ENCODE assay signal across 8 mouse cellular contexts in the genomic region with DNA sequence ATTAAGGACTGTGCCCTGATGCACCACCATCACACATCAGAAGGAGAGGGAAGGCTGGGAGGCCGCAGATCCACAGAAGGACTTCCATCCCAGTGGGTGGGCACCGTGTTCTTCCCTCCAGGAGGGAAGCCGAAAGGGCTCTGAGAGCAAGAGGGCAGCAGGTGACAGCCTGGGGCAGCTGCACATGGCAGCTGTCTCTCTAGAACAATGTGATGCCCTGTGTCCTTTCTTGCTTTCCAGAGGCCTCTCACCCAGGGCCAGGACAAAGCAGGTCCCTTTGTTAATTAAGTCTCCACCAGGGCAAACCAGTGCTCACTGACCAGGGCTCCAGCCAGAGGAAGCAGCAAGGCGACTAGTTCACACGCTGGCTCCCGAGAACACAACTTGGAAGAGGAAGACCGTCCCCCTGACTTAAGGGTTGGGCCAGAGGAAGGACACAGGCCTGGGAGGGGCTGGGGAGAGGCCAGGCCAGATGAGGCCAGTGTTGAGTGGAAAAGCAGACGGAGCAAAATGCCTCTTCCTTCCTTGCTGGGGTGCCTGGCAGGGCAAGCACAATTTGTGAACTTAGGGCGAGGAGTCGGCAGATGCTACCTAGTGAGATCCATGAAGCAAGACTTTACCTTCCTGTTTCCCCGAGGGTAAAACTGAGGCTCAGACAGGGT. TPM values are rescaled to one million over a fixed set of nuclear protein-coding genes. Genes with fewer than 3 reads are reported as not detected.
A peak's percentile ranks its signal among the peaks of the same experiment; 100 is the strongest.
DNase-seq lines count a peak whose midpoint lies in the region; ATAC-seq and TF ChIP-seq lines count a peak whose summit lies in the region.

No protein-coding gene starts in this region.

- WGBS in liver, adult 2 months, result 71% methylated on average over 11 of the region's 11 CpGs
- 59% methylated on average over 11 of the region's 11 CpGs for WGBS in liver, postnatal 0 days (ENCODE audit: insufficient replicate concordance)
- WGBS in kidney, embryonic 14.5 days, result 51% methylated on average over 11 of the region's 11 CpGs

- H3K9ac ChIP-seq in liver, adult 2 months (ENCODE audit: low read depth, low read length), result no peak overlapping the region
- H3K9ac ChIP-seq in liver, postnatal 0 days (replicated peaks), result no peak overlapping the region
- no peak overlapping the region for H3K9ac ChIP-seq in kidney, embryonic 14.5 days (ENCODE audit: low read depth, low read length)

- no peak for DNase-seq in liver, adult 2 months (ENCODE audit: extremely low read depth, low read depth, low spot score)
- DNase-seq in liver, postnatal 0 days, result no peak
- DNase-seq in heart, adult 18-20 months, result peak; percentile 69 to 89
- peak; percentile 48 for DNase-seq in neural tube, embryonic 10.5 days (ENCODE audit: extremely low spot score, low spot score)
- DNase-seq in frontal cortex, postnatal 36 days (ENCODE audit: low spot score in 2 of 2), result no peak
- no peak for DNase-seq in layer of hippocampus, postnatal 36 days
- DNase-seq in yolk sac, embryonic 10.5 days (ENCODE audit: low spot score), result no peak

- no peak overlapping the region for H3K4me2 ChIP-seq in liver, postnatal 0 days (ENCODE audit: low read depth, low read length)
- no peak overlapping the region for H3K4me2 ChIP-seq in kidney, embryonic 14.5 days (replicated peaks; ENCODE audit: low read depth, low read length)

- no peak for TF ChIP-seq EP300 in liver, postnatal 0 days (IDR thresholded peaks at IDR 0.05; ENCODE audit: low read depth)

- peak overlapping the region; percentile 26 for H3K27ac ChIP-seq in liver, adult 2 months (replicated peaks; ENCODE audit: insufficient read depth, low read depth, low read length)
- H3K27ac ChIP-seq in liver, postnatal 0 days (ENCODE audit: low read depth), result no peak overlapping the region
- H3K27ac ChIP-seq in kidney, embryonic 14.5 days (ENCODE audit: low read depth, low read length), result no peak overlapping the region

- ATAC-seq in liver, postnatal 0 days, result no peak
- peak; percentile 12; the same call in 1 of the 2 replicates for ATAC-seq in kidney, embryonic 14.5 days (ENCODE audit: low FRiP score, low TSS enrichment)

- no peaks in the 10 kb centered on the region for H3K9me3 ChIP-seq in liver, postnatal 0 days (ENCODE audit: low read length)
- no peaks in the 10 kb centered on the region for H3K9me3 ChIP-seq in kidney, embryonic 14.5 days (ENCODE audit: control insufficient read depth, low read length)

- peaks cover 5% of the 10 kb centered on the region; the same call in 1 of the 2 replicates for H3K4me1 ChIP-seq in liver, adult 2 months (ENCODE audit: control insufficient read depth, insufficient read depth, low read length)
- no peaks in the 10 kb centered on the region; the same call in 1 of the 2 replicates for H3K4me1 ChIP-seq in liver, postnatal 0 days (ENCODE audit: insufficient read depth)
- 0 out of 2 replicates have a peak, but pooled peaks cover 10% of the 10 kb centered on the region for H3K4me1 ChIP-seq in kidney, embryonic 14.5 days (ENCODE audit: control insufficient read depth, insufficient read depth, low read length)

- no peaks in the 10 kb centered on the region for H3K79me2 ChIP-seq in liver, adult 2 months (ENCODE audit: control insufficient read depth, insufficient read depth, low read length)

- H3K27me3 ChIP-seq in liver, adult 2 months (ENCODE audit: control insufficient read depth, insufficient read depth, low read length), result no peaks in the 10 kb centered on the region
- H3K27me3 ChIP-seq in liver, postnatal 0 days (ENCODE audit: insufficient read depth, low read length), result 0 out of 2 replicates have a peak, but pooled peaks cover 3% of the 10 kb centered on the region
- no peaks in the 10 kb centered on the region for H3K27me3 ChIP-seq in kidney, embryonic 14.5 days (ENCODE audit: control insufficient read depth, insufficient read depth, low read length)

- TF ChIP-seq POLR2A in liver, adult 2 months (IDR thresholded peaks at IDR 0.05; ENCODE audit: extremely low read depth, insufficient read depth, low read length), result no peak

- H3K4me3 ChIP-seq in liver, adult 2 months (ENCODE audit: insufficient read depth, low read depth, low read length), result no peak overlapping the region
- no peak overlapping the region for H3K4me3 ChIP-seq in liver, postnatal 0 days (ENCODE audit: low read depth, low read length)
- no peak overlapping the region for H3K4me3 ChIP-seq in kidney, embryonic 14.5 days (ENCODE audit: low read length)

- no peak for TF ChIP-seq CTCF in liver, adult 2 months (IDR thresholded peaks at IDR 0.05; ENCODE audit: low read depth, low read length)
- TF ChIP-seq CTCF in liver, postnatal 0 days (IDR thresholded peaks at IDR 0.05; ENCODE audit: low read depth), result no peak

- no peaks in the 10 kb centered on the region for H3K36me3 ChIP-seq in liver, adult 2 months (ENCODE audit: control insufficient read depth, insufficient read depth, low read length)
- H3K36me3 ChIP-seq in liver, postnatal 0 days (replicated peaks; ENCODE audit: insufficient read depth, low read length), result no peaks in the 10 kb centered on the region
- 0 out of 2 replicates have a peak, but pooled peaks cover 5% of the 10 kb centered on the region for H3K36me3 ChIP-seq in kidney, embryonic 14.5 days (ENCODE audit: control insufficient read depth, insufficient read depth, low read length)

RNA-seq across cellular contexts. Expression of a gene that starts 34.7 kb away (rescaled TPM):
- total RNA-seq in liver, adult 2 months (2014; rRNA removed), result 5.1 and 15.4 TPM in 2 replicates
- 22.9 and 28.7 TPM in 2 replicates for polyA plus RNA-seq in liver, adult 2 months (2012; rRNA removed)
- 0.96 and 1.3 TPM in 2 replicates for polyA plus RNA-seq in liver, postnatal 0 days (2015; fragmentation: Nextera tagmentation; extraction: Ambion mirVana)
- 1 to 10 TPM; 8.3 to 9.1 TPM for total RNA-seq in heart, adult 18-20 months (2021)
- polyA plus RNA-seq in kidney, embryonic 14.5 days (2014; fragmentation: Nextera tagmentation; extraction: Ambion mirVana), result 13.3 and 14.2 TPM in 2 replicates
- total RNA-seq in layer of hippocampus, postnatal 36 days (2021), result 1 to 10 TPM; 2.2 to 3.4 TPM

Comparison
In these comparisons a context has a peak if more than half of its experiments do, and no peak if none do; other contexts are left out.
1. DNase-seq: peak in heart, adult 18-20 months (2 of 2) and neural tube, embryonic 10.5 days (single experiment); none in liver, adult 2 months (single experiment), liver, postnatal 0 days (single experiment), frontal cortex, postnatal 36 days (0 of 2), layer of hippocampus, postnatal 36 days (0 of 2) and yolk sac, embryonic 10.5 days (single experiment).